In the genomic region with DNA sequence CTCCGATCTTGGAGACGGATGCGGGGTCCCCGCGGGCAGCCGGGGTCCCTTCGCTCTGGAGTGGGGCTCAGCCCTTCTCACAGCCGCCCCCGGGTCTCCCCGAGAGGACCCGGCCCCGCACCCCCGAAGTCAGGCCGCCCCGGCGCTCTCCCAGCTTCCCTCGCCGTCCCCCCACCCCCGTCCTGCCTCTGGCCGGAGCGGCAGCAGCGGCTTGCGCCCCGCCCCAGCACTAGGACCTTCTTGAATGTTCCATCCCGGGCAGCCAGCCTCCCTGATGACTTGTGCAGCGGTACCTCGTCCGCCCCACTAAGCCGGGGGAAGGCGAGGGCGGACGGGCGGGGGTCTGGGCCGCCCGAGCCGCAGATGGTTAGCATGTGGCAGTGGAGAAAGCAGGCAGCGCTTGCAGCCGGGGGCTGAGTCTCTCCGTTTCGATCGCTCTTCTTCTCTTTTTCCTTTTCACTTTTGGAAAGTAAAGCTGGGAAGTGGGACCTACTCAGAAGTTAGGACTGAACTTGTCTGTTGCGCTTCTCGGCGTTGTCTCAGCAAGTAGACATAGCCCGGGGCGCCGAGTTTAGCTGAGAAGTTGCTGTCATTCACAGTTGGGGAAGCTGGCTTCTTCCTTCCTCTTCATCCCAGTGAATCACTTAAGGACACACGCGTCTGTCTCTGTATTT, we compare ENCODE assay signal across 8 mouse cellular contexts. TPM values are rescaled to one million over a fixed set of nuclear protein-coding genes. Genes with fewer than 3 reads are reported as not detected.
DNase-seq lines count a peak whose midpoint lies in the region; ATAC-seq and TF ChIP-seq lines count a peak whose summit lies in the region.

No protein-coding gene starts in this region.

- H3K4me3 ChIP-seq in ES-Bruce4 (ENCODE audit: low read depth, low read length): peak overlapping the region; percentile 77
- peak overlapping the region; percentile 69 for H3K4me3 ChIP-seq in heart, embryonic 11.5 days (ENCODE audit: low read depth, low read length)

- no peak for TF ChIP-seq CTCF in ES-Bruce4 (IDR thresholded peaks at IDR 0.05; ENCODE audit: low read depth, low read length)

- TF ChIP-seq EP300 in ES-Bruce4 (IDR thresholded peaks at IDR 0.05; ENCODE audit: insufficient read depth, low read depth, low read length): no peak

- peak overlapping the region; percentile 75 for H3K4me2 ChIP-seq in heart, embryonic 11.5 days

- H3K9ac ChIP-seq in ES-Bruce4 (ENCODE audit: low read depth, poor library complexity, severe bottlenecking): peak overlapping the region; percentile 73
- H3K9ac ChIP-seq in heart, embryonic 11.5 days (ENCODE audit: low read depth, low read length): peak overlapping the region; percentile 87

- no peaks in the 10 kb centered on the region for H3K4me1 ChIP-seq in ES-Bruce4 (ENCODE audit: control insufficient read depth, insufficient read depth, low read length)
- peaks cover 8% of the 10 kb centered on the region; the same call in 1 of the 2 replicates for H3K4me1 ChIP-seq in heart, embryonic 11.5 days (ENCODE audit: control insufficient read depth, insufficient read depth, low read length)

- H3K36me3 ChIP-seq in ES-Bruce4 (ENCODE audit: control insufficient read depth, insufficient read depth, low read length, poor library complexity, severe bottlenecking): no peaks in the 10 kb centered on the region
- H3K36me3 ChIP-seq in heart, embryonic 11.5 days (ENCODE audit: control insufficient read depth, insufficient read depth, low read length): no peaks in the 10 kb centered on the region
- H3K36me3 ChIP-seq in splenic B cell, adult 2 months (ENCODE audit: control insufficient read depth, insufficient read depth, low read length, poor library complexity, severe bottlenecking): no peaks in the 10 kb centered on the region

- no peaks in the 10 kb centered on the region for H3K9me3 ChIP-seq in ES-Bruce4 (replicated peaks; ENCODE audit: control insufficient read depth, insufficient read depth, low read length, poor library complexity, severe bottlenecking)
- H3K9me3 ChIP-seq in heart, embryonic 11.5 days (replicated peaks; ENCODE audit: control insufficient read depth, low read length): no peaks in the 10 kb centered on the region

- WGBS in heart, embryonic 11.5 days (ENCODE audit: insufficient replicate concordance): under 1% methylated on average over 47 of the region's 49 CpGs

- H3K27ac ChIP-seq in ES-Bruce4 (ENCODE audit: insufficient read depth, low read length): no peak overlapping the region
- peak overlapping the region; percentile 94 for H3K27ac ChIP-seq in heart, embryonic 11.5 days (ENCODE audit: low read depth, low read length)

- DNase-seq in cerebellum, adult 9-11 months: no peak
- peak; percentile 74 to 85 for DNase-seq in kidney, postnatal 36 days
- DNase-seq in lung, postnatal 25 days (ENCODE audit: low spot score): peak; percentile 73
- peak; percentile 71 for DNase-seq in splenic B cell, adult 2 months (ENCODE audit: low read depth, low spot score)

- ATAC-seq in cerebellum, adult (ENCODE audit: insufficient number of reproducible peaks, low FRiP score, low TSS enrichment): peak; percentile 59; the same call in 1 of the 2 replicates
- peak; percentile 27; the same call in 1 of the 2 replicates for ATAC-seq in common myeloid progenitor, adult 5-6 weeks (replicated peaks; ENCODE audit: low read depth, poor library complexity, severe bottlenecking)
- peak; percentile 80 for ATAC-seq in heart, embryonic 11.5 days (replicated peaks; ENCODE audit: insufficient number of reproducible peaks, low FRiP score, low TSS enrichment)

- no peak for TF ChIP-seq POLR2A in ES-Bruce4 (IDR thresholded peaks at IDR 0.05; ENCODE audit: insufficient read depth, low read length)

- H3K27me3 ChIP-seq in ES-Bruce4 (ENCODE audit: control insufficient read depth, insufficient read depth, low read length, poor library complexity, severe bottlenecking): no peaks in the 10 kb centered on the region
- no peaks in the 10 kb centered on the region for H3K27me3 ChIP-seq in heart, embryonic 11.5 days (ENCODE audit: control insufficient read depth, insufficient read depth, low read length)
- H3K27me3 ChIP-seq in splenic B cell, adult 2 months (ENCODE audit: control insufficient read depth, insufficient read depth, low read length, poor library complexity, severe bottlenecking): no peaks in the 10 kb centered on the region

RNA-seq across cellular contexts. Expression of gene P4ha1, which starts 0.5 kb away (rescaled TPM):
- polyA plus RNA-seq in ES-Bruce4 (2011; ENCODE audit: insufficient read depth, insufficient read length, low read depth, missing spikeins): 45.1 and 46.3 TPM in 2 replicates
- total RNA-seq in common myeloid progenitor, adult 5-6 weeks (2017): 26.2 and 28.9 TPM in 2 replicates
- polyA plus RNA-seq in heart, embryonic 11.5 days (2014; fragmentation: Nextera tagmentation; extraction: Ambion mirVana): 54.8 and 66.1 TPM in 2 replicates

Comparison
In these comparisons a context has a peak if more than half of its experiments do, and no peak if none do; other contexts are left out.
1. ATAC-seq: peak in every context shown above with its lines; median percentile 80 in heart, embryonic 11.5 days; 59 in cerebellum, adult; 27 in common myeloid progenitor, adult 5-6 weeks.